9 mouse cellular contexts compared by ENCODE assay signal in the genomic region with DNA sequence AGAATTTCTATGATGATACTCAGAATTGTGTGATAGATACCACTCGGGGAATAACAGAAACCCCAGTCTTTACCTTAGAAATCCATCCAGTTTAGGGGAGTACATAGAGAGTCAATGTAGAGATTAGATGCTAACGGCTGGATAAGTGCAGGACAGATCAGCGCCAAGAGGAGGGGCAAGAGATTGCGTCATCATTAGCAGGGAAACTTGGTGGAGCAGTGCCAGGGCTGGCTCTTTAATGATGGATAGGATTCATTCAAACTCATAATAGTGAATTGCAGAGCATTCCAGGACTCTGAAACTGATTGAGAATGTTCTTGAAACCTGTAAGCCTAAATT. TPM values are rescaled to one million over a fixed set of nuclear protein-coding genes. Genes with fewer than 3 reads are reported as not detected.
DNase-seq lines count a peak whose midpoint lies in the region; ATAC-seq and TF ChIP-seq lines count a peak whose summit lies in the region.
"Had no signal": no experiment of that assay in that cellular context is flagged by ENCODE, and none has a peak within 500 bp of the region (broad histone marks: within the 10 kb centered on the region; RNA-seq: fewer than 3 reads in every experiment).

No protein-coding gene starts in this region.

- WGBS in thymus, adult 2 months = 3% methylated on average over 4 of the region's 4 CpGs
- under 1% methylated on average over 4 of the region's 4 CpGs for WGBS in hindbrain, embryonic 16.5 days

- peak overlapping the region; percentile 80 for H3K4me2 ChIP-seq in hindbrain, embryonic 16.5 days (ENCODE audit: low read length)

- no peak for DNase-seq in thymus, adult 2 months
- DNase-seq in thymus, postnatal 14 days = no peak
- peak; percentile 61 to 81 for DNase-seq in cerebellum, postnatal 25 days
- DNase-seq in gastrocnemius, adult 8-10 months (ENCODE audit: low spot score in 2 of 2) = peak; percentile 53 to 57
- DNase-seq in left cerebral cortex, adult 18-20 months (ENCODE audit: low spot score in 2 of 2) = peak; percentile 26 to 39
- DNase-seq in lung, postnatal 36 days = peak; percentile 90
- DNase-seq in right cerebral cortex, adult 2 months (ENCODE audit: low spot score in 2 of 2) = peak; percentile 42 to 46

- H3K4me1 ChIP-seq in thymus, adult 2 months (replicated peaks; ENCODE audit: control insufficient read depth, insufficient read depth, low read length) = peaks cover 18% of the 10 kb centered on the region
- peaks cover 24% of the 10 kb centered on the region for H3K4me1 ChIP-seq in hindbrain, embryonic 16.5 days (ENCODE audit: control insufficient read depth, insufficient read depth, low read depth, low read length)

- no peak for TF ChIP-seq POLR2A in thymus, adult 2 months (IDR thresholded peaks at IDR 0.05; ENCODE audit: control insufficient read depth, extremely low read depth, insufficient read depth, low read length, poor library complexity)

- no peak overlapping the region for H3K27ac ChIP-seq in thymus, adult 2 months (ENCODE audit: control insufficient read depth, insufficient read depth, low read length)
- H3K27ac ChIP-seq in hindbrain, embryonic 16.5 days (ENCODE audit: low read depth, low read length) = peak overlapping the region; percentile 92

- no peaks in the 10 kb centered on the region for H3K36me3 ChIP-seq in thymus, adult 2 months (ENCODE audit: control insufficient read depth, insufficient read depth, low read length)
- H3K36me3 ChIP-seq in hindbrain, embryonic 16.5 days (ENCODE audit: control insufficient read depth, insufficient read depth, low read length) = no peaks in the 10 kb centered on the region

- H3K27me3 ChIP-seq in thymus, adult 2 months (ENCODE audit: control insufficient read depth, insufficient read depth, low read length) = no peaks in the 10 kb centered on the region
- no peaks in the 10 kb centered on the region for H3K27me3 ChIP-seq in hindbrain, embryonic 16.5 days (replicated peaks; ENCODE audit: control insufficient read depth, insufficient read depth, low read length)
- H3K27me3 ChIP-seq: Patski had no signal

- no peaks in the 10 kb centered on the region for H3K9me3 ChIP-seq in hindbrain, embryonic 16.5 days (ENCODE audit: control insufficient read depth, low read length)

- H3K4me3 ChIP-seq in thymus, adult 2 months (ENCODE audit: control insufficient read depth, insufficient read depth, low read length) = peak overlapping the region; percentile 65; the same call in 1 of the 2 replicates
- peak overlapping the region; percentile 65 for H3K4me3 ChIP-seq in hindbrain, embryonic 16.5 days (ENCODE audit: low read length)

- H3K9ac ChIP-seq in hindbrain, embryonic 16.5 days (ENCODE audit: low read depth, low read length) = peak overlapping the region; percentile 80

- no peak for TF ChIP-seq CTCF in thymus, adult 2 months (IDR thresholded peaks at IDR 0.05; ENCODE audit: borderline replicate concordance, control insufficient read depth, extremely low read depth, insufficient read depth, low read length, poor library complexity)

- peak; percentile 66 for ATAC-seq in hindbrain, embryonic 16.5 days

RNA-seq across cellular contexts. Expression of a gene that starts 27.3 kb away (rescaled TPM):
- 24.4 and 27.3 TPM in 2 replicates for polyA plus RNA-seq in thymus, adult 2 months (2012; rRNA removed)
- 10 to 100 TPM; 19.1 to 25.8 (median 23.2) TPM for total RNA-seq in gastrocnemius, adult 8-10 months (2022)
- polyA plus RNA-seq in hindbrain, embryonic 16.5 days (2015; fragmentation: Nextera tagmentation; extraction: Ambion mirVana) = 263 and 279 TPM in 2 replicates
- total RNA-seq in left cerebral cortex, adult 18-20 months (2021) = 100 to 1,000 TPM; 216 to 221 TPM

RNA-seq across cellular contexts. Expression of a gene that starts 27.4 kb away (rescaled TPM):
- polyA plus RNA-seq in thymus, adult 2 months (2012; rRNA removed) = 28.5 and 29.4 TPM in 2 replicates
- total RNA-seq in gastrocnemius, adult 8-10 months (2022) = 10 to 100 TPM; 36.6 to 42.4 (median 39.7) TPM
- polyA plus RNA-seq in hindbrain, embryonic 16.5 days (2015; fragmentation: Nextera tagmentation; extraction: Ambion mirVana) = 5.2 and 5.7 TPM in 2 replicates
- total RNA-seq in left cerebral cortex, adult 18-20 months (2021) = 100 to 1,000 TPM; 112 to 132 TPM

RNA-seq across cellular contexts. Expression of a gene that starts 30.1 kb away (rescaled TPM):
- 504 and 614 TPM in 2 replicates for polyA plus RNA-seq in thymus, adult 2 months (2012; rRNA removed)
- total RNA-seq in gastrocnemius, adult 8-10 months (2022) = 10 to 100 TPM; 64.4 to 70.3 (median 67.4) TPM
- 51.2 and 52.0 TPM in 2 replicates for polyA plus RNA-seq in hindbrain, embryonic 16.5 days (2015; fragmentation: Nextera tagmentation; extraction: Ambion mirVana)
- total RNA-seq in left cerebral cortex, adult 18-20 months (2021) = 10 to 100 TPM; 78.5 to 80.9 TPM

RNA-seq across cellular contexts. Expression of a gene that starts 49.3 kb away (rescaled TPM):
- polyA plus RNA-seq in thymus, adult 2 months (2012; rRNA removed) = 66.3 and 69.5 TPM in 2 replicates
- 10 to 100 TPM; 28.4 to 54.2 (median 31.7) TPM for total RNA-seq in gastrocnemius, adult 8-10 months (2022)
- polyA plus RNA-seq in hindbrain, embryonic 16.5 days (2015; fragmentation: Nextera tagmentation; extraction: Ambion mirVana) = 7.1 and 8.5 TPM in 2 replicates
- total RNA-seq in left cerebral cortex, adult 18-20 months (2021) = 1 to 10 TPM; 8.5 to 9.9 TPM

Comparison
In these comparisons a context has a peak if more than half of its experiments do, and no peak if none do; other contexts are left out.
1. DNase-seq: peak in cerebellum, postnatal 25 days (2 of 2), gastrocnemius, adult 8-10 months (2 of 2), left cerebral cortex, adult 18-20 months (2 of 2), lung, postnatal 36 days (single experiment) and right cerebral cortex, adult 2 months (2 of 2); none in thymus, adult 2 months (single experiment) and thymus, postnatal 14 days (single experiment).
2. RNA of a gene that starts 27.3 kb away (total RNA-seq): 216 to 221 TPM in left cerebral cortex, adult 18-20 months; 19.1 to 25.8 TPM in gastrocnemius, adult 8-10 months; every median in the first group is over 4 times any median in the second.